Mouse (Mus musculus) lung, embryonic 16.5 days (tissue): ENCODE measurements around the gene Ang. TPM values are rescaled to one million over a fixed set of nuclear protein-coding genes. Genes with fewer than 3 reads are reported as not detected.

Experiments used
- ATAC-seq: fragments of 200-750 bp; cut with Nextera tagmentation; 2 replicates; pipeline ENCODE4 v1.8.0; 2017; ENCODE audit warnings: low read depth, mild to moderate bottlenecking, moderate library complexity
- H3K27ac ChIP-seq: fragments of 300-500 bp; sonication (generic); 2 replicates; pipeline ENCODE4 v1.5.1; 2014; ENCODE audit warnings: mild to moderate bottlenecking, control low read depth, low read length
- H3K27me3 ChIP-seq: fragments of 300-500 bp; sonication (generic); 2 replicates; pipeline ENCODE4 v1.6.1; 2014; ENCODE audit warnings: low read depth, low read length, mixed read lengths; ENCODE audit not compliant: control insufficient read depth, insufficient read depth
- H3K36me3 ChIP-seq: fragments of 300-500 bp; sonication (generic); 2 replicates; pipeline ENCODE4 v1.6.1; 2014; ENCODE audit warnings: low read length; ENCODE audit not compliant: control insufficient read depth, insufficient read depth
- H3K4me1 ChIP-seq: fragments of 300-500 bp; sonication (generic); replicated peaks from 2 replicates; pipeline ENCODE4 v1.6.1; 2014; ENCODE audit warnings: low read length, mixed read lengths; ENCODE audit not compliant: control insufficient read depth, insufficient read depth
- H3K4me2 ChIP-seq: fragments of 300-500 bp; sonication (generic); 2 replicates; pipeline ENCODE4 v1.6.1; 2014; ENCODE audit warnings: low read depth, low read length, control low read depth
- H3K4me3 ChIP-seq: fragments of 300-500 bp; sonication (generic); 2 replicates; pipeline ENCODE4 v1.5.1; 2014; ENCODE audit warnings: mild to moderate bottlenecking, low read length, control low read depth
- H3K9ac ChIP-seq: fragments of 300-500 bp; sonication (generic); 2 replicates; pipeline ENCODE4 v1.6.1; 2014; ENCODE audit warnings: low read length, control low read depth
- H3K9me3 ChIP-seq: fragments of 300-500 bp; sonication (generic); 2 replicates; pipeline ENCODE4 v1.6.1; 2016; ENCODE audit warnings: low read length; ENCODE audit not compliant: control insufficient read depth
- WGBS: fragments of 180-500 bp; shearing (Covaris S2); extraction: QIAGEN DNeasy Blood & Tissue Kit; methylation state at CpG from one replicate; pipeline ENCODE4 v1.1.7; 2014; 5-methylcytosine and 5-hydroxymethylcytosine counted together
- polyA plus RNA-seq: library from polyadenylated mRNA; unstranded; fragments of >200 nt; fragmentation: Nextera tagmentation; extraction: Ambion mirVana; gene quantifications from 2 replicates; pipeline ENCODE4 v1.2.1, GENCODE M21; 2015

Ang gene
- polyA plus RNA-seq, 1 experiment from 2014 or later, result 6.3 TPM

DNA sequence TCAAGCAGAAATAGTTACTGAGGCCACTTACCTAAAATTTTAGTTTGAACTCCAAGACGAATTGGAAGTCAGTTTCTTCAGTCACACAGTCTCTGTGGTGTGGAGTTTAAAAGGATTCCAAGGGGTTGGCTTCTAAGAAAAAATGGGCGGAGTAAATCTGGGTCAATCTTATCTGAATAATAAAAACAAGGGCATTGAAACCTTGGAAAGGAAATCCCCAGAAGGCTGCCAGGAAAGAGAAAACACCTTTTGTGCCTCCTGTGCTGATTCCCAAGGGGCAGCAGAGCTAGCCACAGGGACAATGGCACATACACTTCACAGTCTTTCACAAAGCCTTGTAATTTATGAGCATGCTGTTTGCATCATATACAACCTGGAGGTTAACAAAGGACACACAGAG, 55.7 kb downstream of the Ang start, which contains the start of gene Rnase1:
Rnase1 (minus strand) TSS at position 101 of the 400 bp plus-strand sequence.
- 0 out of 2 replicates have a peak, but pooled peaks cover 2% of the 10 kb centered on the region for H3K4me1 ChIP-seq
- no peak within 1 kb of the TSS for H3K27ac ChIP-seq
- H3K4me2 ChIP-seq, result no peak within 1 kb of the TSS
- no peaks in the 10 kb centered on the region for H3K27me3 ChIP-seq
- no peak for ATAC-seq
- no peaks in the 10 kb centered on the region for H3K9me3 ChIP-seq
- WGBS, result 75% methylated on average over 2 of the region's 2 CpGs
- H3K36me3 ChIP-seq, result no peaks in the 10 kb centered on the region
- no peak within 1 kb of the TSS for H3K4me3 ChIP-seq
- no peak within 1 kb of the TSS for H3K9ac ChIP-seq

GRCm38 (mm10) chr14:51148006-51148405, 57.1 kb downstream of the Ang start:
- no peak overlapping the region for H3K4me3 ChIP-seq
- H3K9ac ChIP-seq, result no peak overlapping the region
- H3K4me1 ChIP-seq, result 0 out of 2 replicates have a peak, but pooled peaks cover 2% of the 10 kb centered on the region
- no peaks in the 10 kb centered on the region for H3K27me3 ChIP-seq
- ATAC-seq, result no peak
- 54% methylated on average over 3 of the region's 3 CpGs for WGBS
- no peak overlapping the region for H3K27ac ChIP-seq
- H3K9me3 ChIP-seq, result no peaks in the 10 kb centered on the region
- no peaks in the 10 kb centered on the region for H3K36me3 ChIP-seq
- H3K4me2 ChIP-seq, result no peak overlapping the region

- ATAC-seq, result no peak
- no peaks in the 10 kb centered on the region for H3K27me3 ChIP-seq
- no peaks in the 10 kb centered on the region for H3K9me3 ChIP-seq
- H3K9ac ChIP-seq, result no peak overlapping the region
- H3K4me1 ChIP-seq, result no peaks in the 10 kb centered on the region
- no peak overlapping the region for H3K4me3 ChIP-seq
- WGBS, result 36% methylated on average over 5 of the region's 5 CpGs
- H3K4me2 ChIP-seq, result no peak overlapping the region
- H3K36me3 ChIP-seq, result no peaks in the 10 kb centered on the region
- H3K27ac ChIP-seq, result no peak overlapping the region
These were observed 58.2 kb downstream of the Ang start for GRCm38 (mm10) chr14:51149164-51149563.

DNA sequence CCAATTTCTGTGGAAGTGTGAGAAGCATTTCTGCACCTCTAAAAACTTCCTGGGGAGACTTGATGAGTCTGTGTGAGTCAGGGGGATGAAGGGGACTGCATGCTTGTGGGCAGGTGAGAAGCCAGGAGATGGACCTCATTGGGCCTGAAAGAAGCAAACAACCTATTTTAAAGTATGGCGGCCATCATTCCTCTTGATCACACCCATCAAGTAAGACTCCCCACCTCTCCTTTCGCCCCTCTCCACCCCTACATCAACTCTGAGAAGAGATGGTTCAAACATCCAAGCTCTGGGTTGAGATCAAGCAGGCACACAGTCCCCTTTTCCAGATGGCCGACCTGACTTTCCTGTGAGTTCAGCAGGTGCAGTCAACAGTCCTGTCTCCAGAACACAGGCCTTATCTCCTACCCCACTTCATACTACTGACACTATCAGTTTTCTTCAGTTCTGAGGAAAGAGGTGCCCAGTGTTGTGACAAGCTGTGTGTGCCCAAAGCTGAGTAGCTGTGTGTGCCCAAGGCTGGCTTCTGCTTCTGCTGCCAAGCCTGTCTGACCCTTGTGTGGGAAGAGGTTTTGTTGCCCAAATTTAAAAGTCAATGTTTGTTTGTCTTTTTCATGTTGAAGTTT, 59.4 kb downstream of the Ang start:
- Histone ChIP-seq H3K27ac (no peak overlapping the region), H3K4me3 (no peak overlapping the region), H3K27me3 (no peaks in the 10 kb centered on the region), H3K9ac (no peak overlapping the region), H3K36me3 (no peaks in the 10 kb centered on the region), H3K4me2 (no peak overlapping the region), H3K4me1 (no peaks in the 10 kb centered on the region), H3K9me3 (no peaks in the 10 kb centered on the region)
- ATAC-seq, result no peak
- WGBS, result 77% methylated on average over 3 of the region's 3 CpGs

Other genes starting within 250 kb of the Ang start
- 6.0 and 6.2 TPM in 2 replicates for gene Tep1, start 220.6 kb upstream of the Ang start, polyA plus RNA-seq
- 0.59 TPM in 2 replicates for gene Klhl33, start 193.6 kb upstream of the Ang start, polyA plus RNA-seq
- gene Osgep, start 166.3 kb upstream of the Ang start, polyA plus RNA-seq, result 153 and 171 TPM in 2 replicates
- 171 and 177 TPM in 2 replicates for gene Apex1, start 166.2 kb upstream of the Ang start, polyA plus RNA-seq
- 47.1 and 48.4 TPM in 2 replicates for gene Pip4p1, start 160.3 kb upstream of the Ang start, polyA plus RNA-seq
- 68.8 and 73.1 TPM in 2 replicates for gene Pnp, start 160.1 kb upstream of the Ang start, polyA plus RNA-seq
- gene Gm49342, start 146.6 kb upstream of the Ang start, polyA plus RNA-seq, result not detected in 2 replicates
- 0.46 and 0.88 TPM in 2 replicates for gene Pnp2, start 135.2 kb upstream of the Ang start, polyA plus RNA-seq
- gene Rnase10, start 83.4 kb upstream of the Ang start, polyA plus RNA-seq, result 0.26 and 0.31 TPM in 2 replicates
- gene Rnase9, start 49.3 kb upstream of the Ang start, polyA plus RNA-seq, result not detected in 2 replicates
- gene Rnase11, start 41.0 kb upstream of the Ang start, polyA plus RNA-seq, result not detected in 2 replicates
- gene Rnase12, start 33.5 kb upstream of the Ang start, polyA plus RNA-seq, result 0.34 TPM in 1 of 2 replicates, not detected in the other
- gene Olfr750, start 16.7 kb upstream of the Ang start, polyA plus RNA-seq, result not detected in 2 replicates
- 42.2 and 50.8 TPM in 2 replicates for gene Rnase4, start 73 bp upstream of the Ang start, polyA plus RNA-seq
- gene Eddm3b, start 23.3 kb downstream of the Ang start, polyA plus RNA-seq, result not detected in 2 replicates
- 0.69 and 0.97 TPM in 2 replicates for gene Rnase6, start 32.8 kb downstream of the Ang start, polyA plus RNA-seq
- 0.50 and 0.51 TPM in 2 replicates for gene Rnase1, start 55.6 kb downstream of the Ang start, polyA plus RNA-seq
- gene Rnase2b, start 71.1 kb downstream of the Ang start, polyA plus RNA-seq, result not detected in 2 replicates
- gene Ang2, start 108.0 kb downstream of the Ang start, polyA plus RNA-seq, result not detected in 2 replicates
- gene Ear14, start 112.2 kb downstream of the Ang start, polyA plus RNA-seq, result not detected in 2 replicates
- not detected in 2 replicates for gene Rnase2a, start 165.0 kb downstream of the Ang start, polyA plus RNA-seq